Mouse (Mus musculus): ENCODE measurements around the gene Gosr2.

The Gosr2 gene

GRCm38 (mm10) chr11:103646301-103646700 is 51.4 kb downstream of the Gosr2 start:
- DNase-seq (ENCODE audit: low spot score), result no peak

DNA sequence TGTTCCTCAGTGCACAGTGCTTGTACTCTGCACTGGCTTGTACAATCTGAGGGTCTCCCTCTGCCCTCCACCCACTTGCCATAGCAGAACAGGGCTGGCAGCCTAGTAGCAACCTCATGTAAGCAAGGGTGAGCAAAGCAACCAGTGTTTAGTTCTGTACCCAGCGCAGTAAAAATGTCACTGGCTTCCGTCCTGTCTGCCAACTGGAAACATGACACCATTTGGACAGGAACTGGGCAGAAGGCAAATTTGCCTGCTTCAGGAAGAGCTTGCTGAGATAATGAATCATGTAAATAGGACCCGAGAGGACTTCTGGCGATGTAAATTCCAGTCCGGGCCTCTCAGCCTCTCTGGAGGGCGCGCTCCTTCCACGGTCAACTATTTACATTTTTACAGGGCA is 52.0 kb downstream of the Gosr2 start:
- no peak for DNase-seq (ENCODE audit: low spot score)

- DNase-seq (ENCODE audit: low spot score), result no peak
These were observed 54.5 kb downstream of the Gosr2 start for GRCm38 (mm10) chr11:103643211-103643610.

DNA sequence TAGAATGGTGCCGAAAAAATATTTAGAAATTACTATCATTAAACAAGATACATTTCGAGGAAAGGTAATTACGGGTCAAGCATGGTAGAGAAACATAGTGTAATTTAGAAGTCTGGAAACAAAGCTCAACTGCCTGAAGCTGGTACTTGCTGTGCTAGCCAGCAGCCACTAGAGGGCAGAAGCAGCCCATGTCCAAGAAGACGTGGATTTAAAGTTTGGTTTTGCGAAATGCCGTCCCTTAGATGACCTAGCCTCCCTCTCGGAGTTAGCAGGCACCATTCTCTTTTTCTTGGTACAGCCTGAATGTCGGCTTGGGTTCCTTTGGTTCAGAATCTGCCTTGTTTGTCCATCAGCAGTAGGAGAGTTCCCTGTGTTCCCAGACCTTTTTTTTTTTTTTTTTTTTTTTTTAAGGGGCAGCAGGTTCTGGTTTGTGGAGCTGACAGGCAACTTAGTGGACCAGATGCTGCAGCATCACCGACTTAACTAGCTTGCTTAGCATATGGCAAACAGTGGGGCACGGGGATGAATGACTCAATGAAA is 58.2 kb downstream of the Gosr2 start:
- DNase-seq (ENCODE audit: low spot score), result no peak

DNA sequence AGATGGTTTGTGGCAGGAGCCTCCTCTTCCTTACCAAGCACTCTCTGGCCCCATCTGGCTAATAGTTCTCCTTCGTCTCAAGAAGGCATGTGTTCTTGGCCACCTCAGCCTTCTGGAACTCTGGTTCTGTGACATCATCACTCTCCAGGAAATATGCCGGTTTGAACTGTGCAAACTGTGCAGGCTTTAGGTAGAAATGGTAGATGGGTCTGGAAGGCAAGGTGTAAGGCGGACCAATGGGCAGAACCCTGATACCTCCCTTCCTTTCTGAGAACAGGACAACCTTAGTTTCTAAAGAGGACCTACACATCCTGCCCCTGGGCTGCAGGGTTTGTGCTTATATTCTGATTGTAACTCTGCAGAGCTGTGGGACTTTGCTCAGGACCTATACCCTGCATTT is 58.9 kb downstream of the Gosr2 start, which contains the start of gene Lyzl6:
Gene Lyzl6, minus strand, starts transcription at position 101 of the 400 bp plus-strand sequence.
- DNase-seq (ENCODE audit: low spot score), result no peak

- DNase-seq (ENCODE audit: low spot score), result no peak
These were observed 61.4 kb downstream of the Gosr2 start for GRCm38 (mm10) chr11:103636261-103636660.

DNA sequence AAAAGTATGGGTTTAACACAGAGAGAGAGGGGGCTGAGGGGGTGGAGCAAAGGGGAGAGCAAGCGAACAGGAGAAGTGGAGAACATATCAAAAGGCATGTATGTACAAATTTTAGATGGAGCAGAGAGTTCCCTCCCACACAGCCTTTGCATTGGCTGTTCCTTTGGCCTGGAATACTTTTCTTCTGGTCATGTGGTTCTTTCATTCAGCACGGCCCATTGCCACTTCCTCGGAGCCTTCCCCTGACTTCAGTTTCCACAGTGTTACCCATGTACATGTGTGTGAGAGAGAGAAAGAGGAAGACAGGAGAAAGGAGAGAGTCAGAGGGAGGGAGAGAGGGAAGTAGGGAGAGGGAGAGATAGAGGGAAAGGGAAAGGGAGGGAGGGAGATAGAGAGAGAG is 62.2 kb downstream of the Gosr2 start:
- DNase-seq (ENCODE audit: low spot score), result no peak

DNA sequence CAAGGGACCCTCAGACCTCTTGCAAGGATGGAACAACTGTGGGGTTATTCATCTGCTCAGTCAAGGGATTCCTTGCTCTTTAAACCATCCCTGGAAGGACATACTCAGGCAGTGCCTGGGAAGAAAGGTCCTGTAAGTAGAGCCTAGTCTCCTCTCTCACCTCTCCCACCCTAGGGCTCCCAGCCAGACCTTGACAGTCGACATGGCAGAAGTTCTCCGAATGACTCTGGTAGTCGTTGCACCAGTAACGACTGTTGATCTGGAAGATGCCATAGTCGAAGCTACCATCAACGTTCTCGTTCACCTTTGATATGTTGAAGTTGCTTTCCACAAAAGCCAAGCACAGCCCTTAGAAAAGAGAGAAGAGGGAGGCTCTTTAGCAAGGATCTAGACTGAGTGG is 62.9 kb downstream of the Gosr2 start:
- DNase-seq (ENCODE audit: low spot score), result no peak

DNA sequence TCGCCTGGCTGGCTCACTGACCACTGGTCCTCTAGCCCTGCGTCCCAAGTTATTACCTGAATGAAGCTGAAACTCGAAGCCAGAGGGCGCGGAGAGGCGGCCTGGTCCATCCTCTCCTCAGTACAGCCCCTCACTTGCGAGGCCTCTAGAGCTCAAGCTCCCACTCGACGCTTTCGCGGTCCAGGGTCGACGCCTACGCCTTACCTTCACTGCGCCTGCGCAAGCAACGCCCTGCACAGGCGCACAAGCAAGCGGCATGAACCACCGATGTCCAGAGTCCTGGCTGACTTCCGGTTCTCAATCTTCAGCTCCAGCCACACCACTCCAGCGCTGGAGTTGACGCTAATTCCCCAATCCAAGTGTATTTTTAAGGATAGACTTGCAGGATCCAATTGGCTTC is 70.2 kb downstream of the Gosr2 start:
- no peak for DNase-seq (ENCODE audit: low spot score)

Data from spleen, adult 12 weeks (tissue).